Mouse (Mus musculus) lung, embryonic 14.5 days (tissue): ENCODE data around the gene Tesk1. TPM values are rescaled to one million over a fixed set of nuclear protein-coding genes. Genes with fewer than 3 reads are reported as not detected.
A peak's percentile ranks its signal among the peaks of the same experiment; 100 is the strongest.

ENCODE experiments used
- ATAC-seq: fragments of 200-750 bp; cut with Nextera tagmentation; 2 replicates; pipeline ENCODE4 v1.8.0; 2017; ENCODE audit warnings: mild to moderate bottlenecking, moderate TSS enrichment, moderate library complexity; ENCODE audit not compliant: insufficient read depth
- DNase-seq: peaks from one replicate; pipeline ENCODE4 v3.0.0-alpha.2; 2015
- H3K27ac ChIP-seq: fragments of 300-500 bp; sonication (generic); 2 replicates; pipeline ENCODE4 v1.5.1; 2014; ENCODE audit warnings: low read depth, mild to moderate bottlenecking, moderate library complexity
- H3K27me3 ChIP-seq: fragments of 300-500 bp; sonication (generic); 2 replicates; pipeline ENCODE4 v1.6.1; 2014; ENCODE audit warnings: low read length, control low read depth; ENCODE audit not compliant: insufficient read depth
- H3K36me3 ChIP-seq: fragments of 300-500 bp; sonication (generic); 2 replicates; pipeline ENCODE4 v1.6.1; 2014; ENCODE audit warnings: control low read depth; ENCODE audit not compliant: insufficient read depth
- H3K4me1 ChIP-seq: fragments of 300-500 bp; sonication (generic); 2 replicates; pipeline ENCODE4 v1.6.1; 2014; ENCODE audit warnings: antibody characterized with exemption, control low read depth; ENCODE audit not compliant: insufficient read depth
- H3K4me2 ChIP-seq: fragments of 300-500 bp; sonication (generic); 2 replicates; pipeline ENCODE4 v1.6.1; 2014; ENCODE audit warnings: mild to moderate bottlenecking
- H3K4me3 ChIP-seq: fragments of 300-500 bp; sonication (generic); 2 replicates; pipeline ENCODE4 v1.5.1; 2014; ENCODE audit warnings: low read depth, low read length
- H3K9ac ChIP-seq: fragments of 300-500 bp; sonication (generic); 2 replicates; pipeline ENCODE4 v1.6.1; 2014
- H3K9me3 ChIP-seq: fragments of 300-500 bp; sonication (generic); 2 replicates; pipeline ENCODE4 v1.6.1; 2016; ENCODE audit warnings: low read depth, low read length, control low read depth
- CTCF ChIP-seq: IDR thresholded peaks from 2 replicates; pipeline ENCODE4 v1.5.1; 2016; ENCODE audit warnings: antibody characterized with exemption, low read depth
- WGBS: fragments of 180-500 bp; shearing (Covaris S2); extraction: QIAGEN DNeasy Blood & Tissue Kit; methylation state at CpG from one replicate; pipeline ENCODE4 v1.1.7; 2014; 5-methylcytosine and 5-hydroxymethylcytosine counted together
- polyA plus RNA-seq: library from polyadenylated mRNA; unstranded; fragments of >200 nt; fragmentation: Nextera tagmentation; extraction: Ambion mirVana; gene quantifications from 2 replicates; pipeline ENCODE4 v1.2.1, GENCODE M21; 2014

The Tesk1 gene
- polyA plus RNA-seq, 1 experiment from 2014 or later = 15.9 TPM

DNA sequence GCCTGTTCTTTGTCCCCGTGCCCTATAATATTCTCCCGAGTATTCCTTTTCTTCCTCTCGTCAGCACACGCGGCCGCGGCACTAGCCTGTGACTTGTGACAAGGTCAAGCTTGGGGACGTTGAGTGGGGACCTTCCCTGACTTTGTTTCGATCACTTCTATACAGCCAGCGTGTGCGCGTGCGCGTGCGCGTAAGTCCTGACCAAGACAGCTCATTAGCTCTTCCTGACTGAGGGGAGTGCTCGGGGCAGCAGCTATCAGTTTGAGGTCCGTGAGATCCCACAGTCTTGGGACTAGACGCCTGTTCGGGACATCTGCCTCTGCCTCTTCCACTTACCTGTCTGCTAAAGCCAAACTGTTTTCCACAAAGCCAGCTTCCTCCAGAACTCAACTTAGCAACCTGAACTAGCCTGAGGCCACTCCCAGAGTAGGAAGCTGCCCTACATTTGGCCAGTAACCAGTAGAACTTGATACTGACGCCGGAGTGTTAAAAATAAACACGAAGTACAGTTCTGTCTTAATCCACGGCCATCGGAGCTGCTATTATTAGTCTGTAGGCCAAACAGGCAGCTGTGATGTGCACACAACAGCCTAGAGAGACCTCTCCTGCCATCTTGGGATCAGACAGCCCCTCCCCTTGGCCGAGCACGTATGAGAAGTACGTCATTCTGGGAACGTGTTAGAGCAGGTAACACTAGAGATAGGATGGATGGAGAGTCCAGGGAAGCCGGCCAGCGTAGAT is 42.2 kb upstream of the Tesk1 start:
- peak overlapping the region; percentile 14 for H3K4me3 ChIP-seq
- TF ChIP-seq CTCF = no peak
- DNase-seq (peak; percentile 54), ATAC-seq (peak; percentile 13; the same call in 1 of the 2 replicates)
- H3K4me1 ChIP-seq = peaks cover 40% of the 10 kb centered on the region
- peak overlapping the region; percentile 80 for H3K27ac ChIP-seq
- WGBS = 57% methylated on average over 31 of the region's 31 CpGs
- peak overlapping the region; percentile 53 for H3K4me2 ChIP-seq
- no peaks in the 10 kb centered on the region for H3K27me3 ChIP-seq
- H3K9ac ChIP-seq = 0 out of 2 replicates have a peak overlapping the region, but pooled peaks have one; percentile 20
- no peaks in the 10 kb centered on the region for H3K36me3 ChIP-seq
- no peaks in the 10 kb centered on the region for H3K9me3 ChIP-seq

- Histone ChIP-seq H3K4me1 (peaks cover 36% of the 10 kb centered on the region), H3K36me3 (no peaks in the 10 kb centered on the region), H3K9ac (no peak overlapping the region), H3K27me3 (no peaks in the 10 kb centered on the region), H3K27ac (peak overlapping the region; percentile 33; the same call in 1 of the 2 replicates), H3K4me2 (peak overlapping the region; percentile 13; the same call in 1 of the 2 replicates), H3K9me3 (no peaks in the 10 kb centered on the region), H3K4me3 (no peak overlapping the region)
- no peak for TF ChIP-seq CTCF
- peak; percentile 57 for DNase-seq
- ATAC-seq = peak; percentile 26; the same call in 1 of the 2 replicates
- 18% methylated on average over 10 of the region's 10 CpGs for WGBS
Observed at GRCm38 (mm10) chr4:43400976-43401375, 40.8 kb upstream of the Tesk1 start.

DNA sequence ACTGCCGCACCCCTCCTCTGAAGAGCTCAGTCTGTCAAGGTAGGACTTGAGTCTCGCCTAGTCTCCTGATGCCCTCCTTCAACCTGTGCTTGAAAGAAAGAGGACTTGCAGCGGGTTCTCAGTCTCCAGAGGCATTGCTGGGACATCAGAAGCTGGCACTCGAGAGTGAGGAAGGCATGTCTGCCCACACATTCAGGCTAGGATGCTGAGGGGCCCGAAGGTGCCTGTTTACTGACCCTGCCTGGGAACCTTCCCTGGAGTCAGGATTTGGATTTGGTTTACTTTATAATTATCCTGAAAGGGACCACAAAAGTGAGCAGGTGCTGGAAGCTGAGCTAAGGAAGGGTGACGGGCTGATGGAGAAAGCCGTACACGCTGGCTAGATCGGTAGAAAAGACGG is 40.3 kb upstream of the Tesk1 start:
- Histone ChIP-seq H3K36me3 (no peaks in the 10 kb centered on the region), H3K4me1 (peaks cover 36% of the 10 kb centered on the region), H3K4me3 (no peak overlapping the region), H3K4me2 (peak overlapping the region; percentile 13; the same call in 1 of the 2 replicates), H3K9ac (no peak overlapping the region), H3K9me3 (no peaks in the 10 kb centered on the region), H3K27ac (peak overlapping the region; percentile 33; the same call in 1 of the 2 replicates), H3K27me3 (no peaks in the 10 kb centered on the region)
- no peak for TF ChIP-seq CTCF
- 71% methylated on average over 10 of the region's 10 CpGs for WGBS
- ATAC-seq (no peak), DNase-seq (no peak)

- TF ChIP-seq CTCF = no peak
- Histone ChIP-seq H3K9me3 (no peaks in the 10 kb centered on the region), H3K4me3 (no peak overlapping the region), H3K4me1 (peaks cover 36% of the 10 kb centered on the region), H3K4me2 (peak overlapping the region; percentile 25; the same call in 1 of the 2 replicates), H3K27me3 (no peaks in the 10 kb centered on the region), H3K36me3 (no peaks in the 10 kb centered on the region), H3K27ac (peak overlapping the region; percentile 30; the same call in 1 of the 2 replicates), H3K9ac (0 out of 2 replicates have a peak overlapping the region, but pooled peaks have one; percentile 13)
- no peak for DNase-seq
- no peak for ATAC-seq
- 51% methylated on average over 9 of the region's 9 CpGs for WGBS
Observed at GRCm38 (mm10) chr4:43402212-43402611, 39.5 kb upstream of the Tesk1 start.

GRCm38 (mm10) chr4:43404697-43405096 is 37.0 kb upstream of the Tesk1 start:
- Histone ChIP-seq H3K4me3 (no peak overlapping the region), H3K4me1 (peaks cover 23% of the 10 kb centered on the region), H3K9me3 (no peaks in the 10 kb centered on the region), H3K9ac (no peak overlapping the region), H3K36me3 (no peaks in the 10 kb centered on the region), H3K27me3 (no peaks in the 10 kb centered on the region), H3K27ac (no peak overlapping the region), H3K4me2 (no peak overlapping the region)
- TF ChIP-seq CTCF = no peak
- 85% methylated on average over 10 of the region's 10 CpGs for WGBS
- ATAC-seq (no peak), DNase-seq (no peak)

DNA sequence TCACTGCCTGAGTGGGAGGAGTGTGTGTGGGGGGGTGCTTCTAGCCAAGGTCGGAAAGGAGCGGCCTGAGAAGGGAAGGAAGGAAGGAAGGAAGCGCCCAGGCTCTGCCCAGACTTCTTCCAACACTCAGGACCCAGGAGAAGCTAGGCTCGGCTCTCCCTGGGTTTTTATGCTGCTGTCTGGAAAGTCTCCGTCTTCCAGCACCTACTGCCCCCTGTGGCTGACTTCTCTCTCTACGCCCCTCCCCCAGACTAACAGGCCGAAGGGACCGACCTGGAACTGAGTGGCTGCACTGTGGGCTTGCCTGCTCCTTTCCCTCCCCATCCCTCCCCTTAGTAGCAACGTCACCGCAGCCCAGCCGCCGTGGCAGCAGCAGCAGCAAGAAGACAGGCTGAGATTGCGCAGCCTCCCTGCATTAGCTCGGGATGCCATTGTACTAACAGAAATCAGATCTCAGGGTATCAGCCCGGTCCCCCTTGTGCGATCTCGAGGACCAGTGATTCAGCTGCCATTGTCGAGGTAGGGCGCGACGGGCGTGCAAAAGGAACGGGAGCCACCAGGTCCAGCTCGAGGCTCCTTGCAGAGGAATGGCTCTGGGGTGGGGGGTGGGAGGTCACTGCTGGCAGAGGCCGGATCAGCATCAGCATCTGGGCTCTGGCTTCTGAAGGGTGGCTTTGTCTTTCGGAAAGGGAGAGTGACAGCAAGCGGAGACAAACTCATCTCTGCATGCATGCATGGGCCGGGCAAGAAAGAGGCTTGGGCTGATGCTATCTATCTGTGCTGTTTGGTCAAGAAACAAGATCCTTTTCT is 35.4 kb upstream of the Tesk1 start:
- H3K36me3 ChIP-seq = no peaks in the 10 kb centered on the region
- peak overlapping the region; percentile 68 for H3K4me2 ChIP-seq
- DNase-seq (peak; percentile 94), ATAC-seq (peak; percentile 97)
- 2% methylated on average over 28 of the region's 28 CpGs for WGBS
- TF ChIP-seq CTCF = peak; percentile 75
- peak overlapping the region; percentile 47 for H3K4me3 ChIP-seq
- H3K27ac ChIP-seq = peak overlapping the region; percentile 87
- peaks cover 10% of the 10 kb centered on the region; the same call in 1 of the 2 replicates for H3K4me1 ChIP-seq
- H3K9ac ChIP-seq = peak overlapping the region; percentile 58
- H3K27me3 ChIP-seq = no peaks in the 10 kb centered on the region
- no peaks in the 10 kb centered on the region for H3K9me3 ChIP-seq
